Mouse (Mus musculus): Measurements from ENCODE around the gene Sec24d. TPM values are rescaled to one million over a fixed set of nuclear protein-coding genes. Genes with fewer than 3 reads are reported as not detected.

Sec24d gene
- total RNA-seq, 2 experiments from 2014 or later, result 12.6 to 17.0 TPM

DNA sequence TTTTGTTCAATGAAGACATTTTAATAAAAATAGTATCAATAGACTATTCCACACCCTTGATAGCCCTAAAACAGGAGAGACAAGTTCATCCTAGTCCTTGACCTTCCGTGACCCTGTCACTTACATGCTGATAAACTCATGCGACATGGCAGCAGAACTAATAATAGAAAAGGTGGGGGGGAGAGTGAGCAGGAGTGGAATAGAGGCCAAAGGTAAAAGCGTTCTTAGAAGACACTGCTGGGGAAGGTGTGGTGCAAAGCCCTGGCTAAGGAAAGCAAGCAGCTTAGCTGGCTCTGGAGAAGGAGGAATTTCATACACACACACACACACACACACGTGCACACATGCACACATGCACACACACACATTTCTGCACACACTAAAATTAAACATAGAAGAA lies 57.1 kb downstream of the Sec24d start:
- Histone ChIP-seq H3K27ac (no peak overlapping the region), H3K4me3 (no peak overlapping the region)
- DNase-seq (ENCODE audit: extremely low spot score in 1 of 2, low spot score in 2 of 2), result no peak
- intact Hi-C loops (cut with DNase I), result no loop called here
- no peak for TF ChIP-seq CTCF (IDR thresholded peaks at IDR 0.05)

DNA sequence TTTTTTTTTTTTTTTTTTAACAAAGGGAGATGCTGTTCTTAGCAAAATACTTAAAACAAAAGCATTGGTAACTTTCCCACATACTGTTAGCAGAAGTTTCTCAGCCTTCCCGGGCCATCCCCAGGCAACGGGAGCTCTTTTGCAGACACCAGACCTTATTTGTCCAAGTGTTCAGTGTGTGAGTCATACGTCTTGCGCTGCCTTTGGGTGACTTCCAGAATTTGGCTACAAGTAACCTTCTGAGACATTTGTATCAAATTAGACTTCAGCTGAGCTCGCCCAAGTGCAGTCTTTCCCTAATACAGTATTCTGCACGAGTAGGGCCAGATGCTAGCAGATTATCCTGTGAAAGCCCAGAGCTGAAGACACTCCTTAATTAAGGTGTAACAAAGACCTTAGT lies 62.0 kb downstream of the Sec24d start:
- DNase-seq (ENCODE audit: extremely low spot score in 1 of 2, low spot score in 2 of 2), result no peak
- Histone ChIP-seq H3K27ac (no peak overlapping the region), H3K4me3 (no peak overlapping the region)
- intact Hi-C loops (cut with DNase I), result no loop called here
- TF ChIP-seq CTCF (IDR thresholded peaks at IDR 0.05), result no peak

DNA sequence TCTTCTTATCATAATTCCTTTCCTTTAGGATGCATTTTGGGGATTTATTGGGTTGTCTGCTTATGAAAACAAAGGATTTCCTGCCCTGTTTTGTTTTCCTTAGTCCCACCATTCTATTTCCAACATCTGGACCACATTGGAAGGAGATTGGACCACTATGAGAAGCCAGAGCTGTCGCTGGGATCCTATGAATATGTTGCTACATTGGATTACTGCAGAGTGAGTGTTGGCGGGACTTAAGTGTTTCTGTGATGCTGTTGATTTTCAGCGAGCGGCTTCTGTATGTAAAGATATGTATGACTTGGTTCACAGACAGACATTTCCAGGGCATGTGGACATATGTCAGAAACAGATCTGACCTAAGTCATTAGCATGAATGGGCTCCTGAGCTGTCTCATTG lies 63.0 kb downstream of the Sec24d start:
- no peak for TF ChIP-seq CTCF (IDR thresholded peaks at IDR 0.05)
- Histone ChIP-seq H3K27ac (no peak overlapping the region), H3K4me3 (no peak overlapping the region)
- DNase-seq (ENCODE audit: extremely low spot score in 1 of 2, low spot score in 2 of 2), result no peak
- intact Hi-C loops (cut with DNase I), result no loop called here

DNA sequence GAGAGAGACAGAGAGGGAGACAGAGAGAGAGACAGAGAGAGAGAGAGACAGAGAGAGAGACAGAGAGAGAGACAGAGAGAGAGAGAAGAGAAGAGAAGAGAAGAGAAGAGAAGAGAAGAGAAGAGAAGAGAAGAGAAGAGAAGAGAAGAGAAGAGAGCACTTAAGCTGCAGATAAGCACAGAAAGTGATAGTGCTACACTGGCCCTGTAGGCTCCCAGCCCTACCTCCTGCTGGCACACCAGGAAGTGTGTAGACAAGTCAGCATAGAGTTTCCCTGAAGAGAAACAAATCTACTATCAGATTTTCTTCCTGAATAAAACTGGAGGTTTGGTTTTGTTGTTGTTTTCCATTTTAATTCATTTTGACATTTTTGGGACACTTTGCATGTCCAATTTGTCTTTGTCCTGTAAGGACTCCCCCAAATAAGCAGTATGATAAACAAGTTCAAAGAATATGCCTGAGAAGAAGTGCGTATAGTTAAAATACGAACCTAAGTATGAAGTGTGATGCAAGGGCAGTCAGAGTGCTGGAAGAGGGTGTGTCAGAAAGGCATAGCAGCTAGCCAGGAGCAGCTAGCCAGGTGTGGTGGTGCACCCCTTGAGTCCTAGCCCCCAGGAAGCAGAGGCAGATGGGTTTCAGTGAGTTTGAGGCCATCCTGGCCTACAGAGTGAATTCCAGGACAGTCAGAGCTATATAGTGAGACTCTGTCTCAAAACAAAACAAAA lies 65.2 kb downstream of the Sec24d start:
- no peak for DNase-seq (ENCODE audit: extremely low spot score in 1 of 2, low spot score in 2 of 2)
- H3K4me3 ChIP-seq, result no peak overlapping the region
- no peak for TF ChIP-seq CTCF (IDR thresholded peaks at IDR 0.05)
- H3K27ac ChIP-seq, result no peak overlapping the region
- intact Hi-C loops (cut with DNase I), result no loop called here

DNA sequence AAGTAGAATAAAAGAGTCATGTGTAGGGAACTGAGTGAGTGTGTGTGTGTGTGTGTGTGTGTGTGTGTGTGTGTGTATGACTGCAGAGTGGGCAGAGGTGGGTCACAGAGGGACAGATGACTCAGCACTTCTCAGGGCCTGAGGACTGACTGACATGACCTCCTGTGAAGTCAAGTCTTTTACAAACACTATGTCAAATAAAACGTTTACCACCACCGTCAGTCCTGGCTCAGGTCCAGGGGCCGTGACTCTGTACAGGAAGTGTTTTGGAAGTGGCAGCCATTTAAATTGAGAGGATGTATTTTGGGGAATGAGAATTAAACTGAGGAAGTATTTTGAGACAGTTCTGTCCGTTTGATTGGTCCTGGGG lies 65.8 kb downstream of the Sec24d start:
- TF ChIP-seq CTCF (IDR thresholded peaks at IDR 0.05), result no peak
- intact Hi-C loops (cut with DNase I), result no loop called here
- H3K4me3 ChIP-seq, result no peak overlapping the region
- no peak overlapping the region for H3K27ac ChIP-seq
- no peak for DNase-seq (ENCODE audit: extremely low spot score in 1 of 2, low spot score in 2 of 2)

DNA sequence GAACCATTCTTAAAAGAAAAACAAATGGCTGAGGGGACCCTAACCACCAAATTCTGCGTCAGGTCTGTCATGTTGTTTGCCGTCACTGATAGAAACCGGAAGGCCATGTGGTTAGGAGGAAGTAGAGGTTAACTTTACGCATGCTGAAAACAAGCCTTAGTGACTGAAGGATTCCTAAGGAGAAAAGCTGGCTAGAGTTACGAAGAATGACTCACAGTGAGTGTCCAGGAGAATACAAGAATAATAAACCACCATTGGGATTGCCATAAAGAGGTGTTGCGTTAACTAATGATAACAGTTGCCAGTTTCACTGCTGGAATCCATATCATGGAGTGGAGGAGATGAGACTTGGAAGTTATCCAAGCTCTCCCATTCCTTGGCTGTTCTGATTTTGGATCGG lies 67.7 kb downstream of the Sec24d start:
- Histone ChIP-seq H3K27ac (no peak overlapping the region), H3K4me3 (no peak overlapping the region)
- TF ChIP-seq CTCF (IDR thresholded peaks at IDR 0.05), result no peak
- intact Hi-C loops (cut with DNase I), result no loop called here
- no peak for DNase-seq (ENCODE audit: extremely low spot score in 1 of 2, low spot score in 2 of 2)

DNA sequence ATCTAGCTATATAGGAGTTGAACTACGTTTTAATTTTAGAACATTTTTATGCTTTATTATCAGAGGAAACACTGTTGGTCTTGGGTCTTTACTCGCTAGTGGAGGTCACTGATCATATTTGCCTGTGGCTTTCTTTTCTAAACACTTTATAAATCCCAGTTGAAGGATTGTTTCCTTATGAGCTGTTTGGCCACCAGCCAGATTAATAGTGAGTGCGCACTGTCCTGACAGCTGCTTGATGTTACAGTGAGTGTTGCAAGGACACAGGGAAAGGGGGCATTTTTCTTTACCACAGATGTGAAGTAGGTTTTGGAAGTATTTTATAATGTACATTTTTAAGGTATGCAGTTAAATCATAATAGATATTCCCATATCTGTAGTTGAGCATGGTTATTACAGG lies 68.2 kb downstream of the Sec24d start:
- TF ChIP-seq CTCF (IDR thresholded peaks at IDR 0.05), result no peak
- H3K4me3 ChIP-seq, result no peak overlapping the region
- intact Hi-C loops (cut with DNase I), result no loop called here

DNA sequence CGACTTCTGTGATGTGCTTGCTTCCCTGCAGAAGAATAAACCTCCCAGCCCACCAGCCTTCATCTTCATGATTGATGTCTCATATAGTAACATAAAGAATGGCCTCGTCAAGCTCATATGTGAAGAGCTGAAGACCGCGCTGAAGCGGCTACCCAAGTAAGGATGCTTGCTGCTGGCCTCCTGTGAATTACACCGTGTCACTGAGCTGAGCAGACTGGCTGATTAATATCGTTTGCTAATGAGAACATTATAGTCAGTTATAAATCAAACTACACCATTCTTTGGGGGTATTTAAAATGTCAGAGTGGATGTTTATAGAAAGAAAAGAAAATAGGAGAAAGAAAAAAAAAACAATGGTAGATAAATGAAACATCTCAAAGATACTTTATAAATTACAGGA lies 69.2 kb downstream of the Sec24d start:
- no peak for TF ChIP-seq CTCF (IDR thresholded peaks at IDR 0.05)
- Histone ChIP-seq H3K27ac (no peak overlapping the region), H3K4me3 (no peak overlapping the region)
- no peak for DNase-seq (ENCODE audit: extremely low spot score in 1 of 2, low spot score in 2 of 2)
- intact Hi-C loops (cut with DNase I), result no loop called here

More for the DNA sequence above, 68.2 kb downstream of the Sec24d start:
- H3K27ac ChIP-seq, result no peak overlapping the region
- DNase-seq (ENCODE audit: extremely low spot score in 1 of 2, low spot score in 2 of 2), result no peak

DNA sequence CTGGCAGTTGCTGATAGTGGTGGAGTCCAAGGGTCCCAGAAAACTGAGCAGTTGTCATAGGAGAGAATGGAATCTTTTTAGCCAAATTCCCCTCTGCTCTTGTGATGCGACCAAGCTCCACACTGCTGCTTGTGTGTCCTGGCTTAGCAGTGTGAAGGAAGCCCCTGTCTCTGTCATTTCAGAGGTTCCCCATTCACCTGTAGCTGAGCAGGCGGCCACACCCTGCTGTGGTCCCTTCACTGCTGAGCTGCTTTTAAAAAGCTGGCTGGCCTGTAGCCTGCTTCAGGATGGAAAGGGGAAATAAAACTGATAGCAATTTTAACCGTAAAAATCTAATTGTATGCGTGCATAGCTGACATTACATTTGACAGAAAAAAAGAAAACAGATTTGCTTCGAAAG lies 69.7 kb downstream of the Sec24d start:
- Histone ChIP-seq H3K27ac (no peak overlapping the region), H3K4me3 (no peak overlapping the region)
- intact Hi-C loops (cut with DNase I), result no loop called here
- no peak for TF ChIP-seq CTCF (IDR thresholded peaks at IDR 0.05)
- no peak for DNase-seq (ENCODE audit: extremely low spot score in 1 of 2, low spot score in 2 of 2)

DNA sequence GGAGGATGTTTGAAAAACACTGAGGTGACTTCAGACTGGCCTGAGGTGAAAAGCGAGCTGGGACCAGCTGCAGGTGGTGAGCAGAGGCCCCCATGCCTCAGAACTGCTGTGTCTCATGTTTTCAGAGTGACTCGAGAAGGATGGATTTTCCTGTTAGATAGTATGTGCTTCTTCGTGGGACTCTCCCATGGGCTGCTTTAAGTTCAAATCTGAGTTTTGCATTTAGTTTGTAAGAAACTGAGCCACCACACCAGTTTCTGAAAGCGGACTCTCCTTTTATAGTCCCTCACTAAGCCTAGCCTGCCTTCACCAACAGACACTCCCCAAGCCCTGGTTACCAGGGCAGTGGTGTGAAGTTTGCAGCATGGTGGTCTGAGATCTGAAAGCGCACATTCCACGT lies 70.6 kb downstream of the Sec24d start:
- Histone ChIP-seq H3K4me3 (no peak overlapping the region), H3K27ac (no peak overlapping the region)
- no peak for DNase-seq (ENCODE audit: extremely low spot score in 1 of 2, low spot score in 2 of 2)
- intact Hi-C loops (cut with DNase I), result no loop called here
- no peak for TF ChIP-seq CTCF (IDR thresholded peaks at IDR 0.05)

DNA sequence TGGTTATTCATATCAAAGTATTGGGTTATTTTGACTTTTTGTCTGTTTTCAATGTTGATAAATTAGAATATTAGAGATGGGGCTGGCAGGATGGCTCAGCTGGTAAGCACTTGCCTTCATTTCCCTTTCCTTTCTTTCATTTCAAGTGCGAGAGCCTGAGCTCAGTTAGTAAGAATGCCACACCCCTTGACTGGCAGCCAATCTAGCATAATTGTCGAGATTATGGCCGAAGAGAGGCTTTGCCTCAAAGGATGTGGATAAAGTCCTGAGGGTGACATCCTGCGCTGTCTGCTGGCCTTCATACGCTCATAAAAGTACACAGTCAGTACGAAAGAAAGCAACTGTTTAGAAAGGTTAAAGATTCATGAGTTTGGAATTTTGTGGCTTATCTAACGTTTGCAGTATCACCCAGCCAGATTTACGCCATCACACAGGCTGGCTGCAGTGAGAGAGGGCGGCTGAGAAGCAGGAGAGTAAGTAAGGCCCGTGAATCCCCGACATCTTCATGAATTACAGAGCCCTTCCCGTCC lies 71.5 kb downstream of the Sec24d start:
- no peak overlapping the region for H3K4me3 ChIP-seq
- H3K27ac ChIP-seq, result no peak overlapping the region
- no peak for DNase-seq (ENCODE audit: extremely low spot score in 1 of 2, low spot score in 2 of 2)
- intact Hi-C loops (cut with DNase I), result no loop called here
- no peak for TF ChIP-seq CTCF (IDR thresholded peaks at IDR 0.05)

DNA sequence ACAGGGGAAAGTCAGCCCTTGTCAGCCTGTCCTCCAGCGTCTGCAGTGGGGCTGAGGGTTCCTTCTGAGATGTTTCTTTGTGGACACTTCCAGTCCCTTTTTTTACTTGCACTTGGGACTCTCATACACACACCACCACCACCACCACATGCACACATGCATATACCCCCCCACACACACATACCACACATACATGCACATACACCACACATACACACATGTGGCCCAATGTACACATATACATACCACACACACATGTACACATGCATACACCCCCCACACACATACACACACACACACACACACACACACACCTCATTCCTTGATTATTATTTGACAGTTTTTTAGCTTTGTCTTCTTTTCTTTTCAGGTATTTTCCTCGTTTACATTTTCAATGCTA lies 73.8 kb downstream of the Sec24d start:
- intact Hi-C loops (cut with DNase I), result no loop called here
- Histone ChIP-seq H3K27ac (no peak overlapping the region), H3K4me3 (no peak overlapping the region)
- TF ChIP-seq CTCF (IDR thresholded peaks at IDR 0.05), result no peak
- no peak for DNase-seq (ENCODE audit: extremely low spot score in 1 of 2, low spot score in 2 of 2)

DNA sequence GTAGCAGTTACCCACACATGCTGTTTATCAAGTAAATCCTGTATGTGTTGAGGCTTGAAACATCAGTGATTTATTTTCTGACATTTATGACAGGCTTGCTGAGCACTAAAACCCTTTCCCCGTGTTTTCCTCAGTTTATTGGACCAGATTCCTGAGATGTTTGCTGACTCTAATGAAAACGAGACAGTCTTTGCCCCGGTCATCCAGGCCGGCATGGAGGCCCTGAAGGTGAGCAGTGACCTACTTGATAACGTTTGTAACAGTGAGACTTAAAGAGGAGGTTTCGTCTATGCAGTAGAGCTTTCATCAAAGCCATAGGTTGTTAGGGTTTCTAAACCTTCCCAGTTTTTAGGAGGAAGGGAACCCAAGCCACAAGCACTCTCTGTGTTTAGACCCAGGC lies 76.4 kb downstream of the Sec24d start:
- intact Hi-C loops (cut with DNase I), result no loop called here
- H3K4me3 ChIP-seq, result no peak overlapping the region
- no peak overlapping the region for H3K27ac ChIP-seq
- no peak for TF ChIP-seq CTCF (IDR thresholded peaks at IDR 0.05)
- no peak for DNase-seq (ENCODE audit: extremely low spot score in 1 of 2, low spot score in 2 of 2)

Data from left cerebral cortex, adult 2 months (tissue).